Mouse (Mus musculus): ENCODE measurements at regions not wholly inside any gene's neighbourhood (a gene's known extent, or its start where the extent isn't known, plus 50 kb on each side); places are given as distances from the start of the nearest gene placed in this dataset.
A peak's percentile ranks its signal among the peaks of the same experiment; 100 is the strongest.

DNA sequence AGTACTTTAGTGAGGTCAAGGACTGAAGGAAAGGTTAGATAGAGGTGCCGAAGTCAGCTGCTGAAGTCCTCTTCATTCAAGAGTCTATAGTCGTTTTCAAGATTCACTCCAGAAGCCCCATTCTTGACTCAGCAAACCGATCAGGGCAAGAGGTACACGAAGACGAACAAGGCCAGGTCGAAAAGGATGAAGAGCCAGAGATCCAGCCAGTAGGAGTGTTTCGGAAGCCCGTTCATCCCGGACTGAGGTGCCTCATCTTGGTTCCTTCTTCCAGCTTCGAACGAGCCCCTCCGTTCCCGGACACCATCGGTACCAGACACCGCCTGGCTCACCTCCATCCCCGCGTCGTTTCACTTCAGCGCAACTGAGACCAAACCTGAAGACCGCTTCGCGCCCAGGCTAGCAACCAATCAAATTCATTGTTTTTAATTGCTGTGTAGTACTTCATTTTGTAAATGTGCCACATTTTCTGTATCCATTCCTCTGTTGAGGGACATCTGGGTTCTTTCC lies 412.2 kb upstream of the Gm10488 start:
- peak; percentile 78 for ATAC-seq (replicated peaks; ENCODE audit: low FRiP score, low TSS enrichment, poor library complexity, severe bottlenecking)
